Mouse (Mus musculus) left cerebral cortex, adult 11 months (tissue): ENCODE data around the gene Dnah17.

Experiments used
- DNase-seq: peaks from one replicate; pipeline ENCODE4 v3.0.0; 2022; ENCODE audit warnings: low spot score

The Dnah17 gene

GRCm38 (mm10) chr11:118021806-118022205, 108.6 kb downstream of the Dnah17 start:
- peak; percentile 53 for DNase-seq

GRCm38 (mm10) chr11:118018328-118018727, 112.1 kb downstream of the Dnah17 start:
- no peak for DNase-seq

- DNase-seq: no peak
Observed at GRCm38 (mm10) chr11:118015381-118016145, 114.9 kb downstream of the Dnah17 start.

GRCm38 (mm10) chr11:118014391-118014995, 115.9 kb downstream of the Dnah17 start:
- no peak for DNase-seq

- no peak for DNase-seq
Observed at GRCm38 (mm10) chr11:118013339-118013738, 117.1 kb downstream of the Dnah17 start.

DNA sequence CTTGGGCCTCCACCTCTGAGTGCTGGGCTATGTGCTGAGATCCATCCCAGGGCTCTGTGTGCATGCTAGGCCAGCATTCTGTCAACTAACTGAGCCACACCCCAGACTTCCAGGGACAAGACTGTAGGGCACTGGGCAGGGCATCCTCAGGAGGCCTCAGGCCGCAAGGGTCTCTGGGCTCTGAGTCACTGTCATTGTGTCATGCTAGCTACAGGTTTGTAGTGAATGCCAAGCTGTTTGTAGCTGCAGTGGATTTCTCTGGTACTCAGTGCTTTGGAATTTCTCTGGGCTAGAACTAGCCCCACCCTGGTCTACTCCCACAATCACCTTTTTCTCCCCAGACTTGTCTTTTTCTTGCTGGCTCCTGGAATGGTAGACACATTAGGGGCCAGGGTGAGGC, 117.8 kb downstream of the Dnah17 start:
- DNase-seq: no peak

DNA sequence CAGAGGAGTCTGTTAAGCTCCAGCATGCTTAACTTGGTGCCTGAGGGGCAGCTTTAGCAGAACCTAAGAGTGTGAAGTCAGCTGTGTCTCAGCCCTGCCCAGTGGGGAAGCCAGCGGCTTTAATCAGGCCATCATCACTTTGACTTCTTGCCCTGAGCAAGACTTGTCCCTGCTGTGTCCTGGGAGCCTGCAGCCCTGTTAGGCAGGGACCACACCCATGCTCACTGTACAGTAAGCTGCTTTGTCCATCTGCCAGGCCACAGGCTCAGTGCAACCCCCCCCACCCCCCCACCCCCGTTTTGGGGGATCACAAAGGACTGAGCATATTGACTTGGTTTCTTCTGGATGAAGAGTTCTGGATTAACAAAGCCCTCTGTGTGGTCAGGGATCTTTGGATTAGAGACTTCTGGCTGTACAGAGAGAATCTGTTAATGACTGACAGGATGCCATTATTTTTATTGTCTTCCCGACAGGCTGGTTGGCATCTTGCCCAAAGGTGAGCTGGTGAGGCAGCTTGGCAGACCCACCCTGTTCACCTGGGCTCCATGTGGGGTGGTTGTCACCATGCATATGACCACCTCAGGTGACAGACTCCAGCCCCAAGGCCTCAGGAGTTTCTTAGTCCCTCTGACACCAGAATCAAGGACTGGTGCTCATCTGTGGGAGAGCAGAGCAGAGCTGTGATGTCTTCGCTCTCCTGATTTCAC, 120.4 kb downstream of the Dnah17 start:
- DNase-seq: no peak

DNA sequence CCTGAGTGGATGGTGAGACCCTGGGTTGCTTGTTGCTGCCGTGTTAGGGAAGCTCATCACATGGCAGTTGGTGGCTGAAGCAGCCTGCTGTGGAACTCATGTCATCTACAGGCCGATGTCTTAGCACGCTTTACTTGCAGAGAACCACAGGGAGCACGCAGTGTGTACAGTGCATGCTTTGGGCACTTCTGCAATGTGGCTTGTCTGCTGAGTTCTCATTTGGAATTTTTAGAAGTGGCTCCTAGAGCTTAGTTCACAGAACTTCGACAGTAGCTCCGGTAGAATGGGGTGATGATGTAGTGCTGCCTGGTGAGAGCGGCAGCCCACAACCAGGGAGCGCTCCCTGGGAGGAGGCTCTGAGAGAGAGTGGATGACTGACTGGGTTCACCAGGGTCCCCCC, 121.6 kb downstream of the Dnah17 start:
- no peak for DNase-seq

GRCm38 (mm10) chr11:118008144-118008805, 122.2 kb downstream of the Dnah17 start:
- no peak for DNase-seq

DNA sequence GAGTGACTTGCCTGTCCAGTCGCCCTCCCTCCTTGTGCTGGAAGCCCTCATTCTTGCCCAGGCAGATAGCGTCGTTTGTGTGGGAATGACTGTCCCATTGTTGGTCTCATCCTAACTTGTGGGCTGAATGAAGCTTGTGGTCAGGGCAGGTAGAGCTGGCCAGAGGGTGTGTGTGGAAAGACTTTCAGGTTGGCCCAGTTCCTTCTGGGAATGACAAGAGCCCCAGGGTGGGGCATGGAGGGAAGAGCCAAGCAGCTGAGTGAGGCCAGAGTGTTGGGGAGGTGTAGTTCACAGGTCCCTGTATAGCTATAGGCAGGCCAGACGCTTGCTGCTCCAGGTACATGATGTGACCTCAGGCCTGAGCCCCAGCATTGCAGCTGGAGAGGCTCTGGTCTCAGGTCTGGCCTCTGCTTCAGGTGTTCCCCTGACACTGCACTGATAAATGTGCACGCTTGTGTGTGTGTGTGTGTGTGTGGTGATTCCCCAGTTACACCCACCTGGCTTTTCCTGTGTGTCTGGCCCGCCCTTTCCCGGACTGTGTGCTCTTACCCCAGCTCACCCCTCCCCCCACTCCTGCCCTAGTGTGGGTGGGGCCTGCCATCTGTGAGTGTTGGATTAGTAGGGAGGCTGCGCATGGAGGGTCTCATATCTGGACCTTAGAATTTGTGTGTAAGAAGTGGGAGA, 122.8 kb downstream of the Dnah17 start:
- DNase-seq: no peak

DNA sequence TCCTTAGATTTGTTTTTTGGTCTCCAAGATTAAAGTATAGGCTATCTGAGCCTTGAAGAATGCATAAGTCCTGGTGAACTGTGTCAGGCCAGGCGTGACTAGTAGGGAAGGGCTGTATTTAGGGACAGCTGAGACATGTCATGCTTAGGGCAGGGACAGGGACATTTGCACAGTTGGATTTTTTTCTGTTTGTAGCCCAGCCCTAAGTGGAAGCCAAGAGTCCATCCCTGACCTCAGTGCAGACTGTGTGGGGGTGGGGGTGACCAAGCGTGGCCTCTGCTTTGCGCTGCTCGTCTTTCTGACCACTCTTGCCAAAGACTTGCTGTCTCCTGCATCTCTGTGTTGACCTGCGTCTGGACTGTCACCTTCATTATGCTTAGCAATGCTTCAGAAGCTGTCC, 126.2 kb downstream of the Dnah17 start:
- DNase-seq: no peak

DNA sequence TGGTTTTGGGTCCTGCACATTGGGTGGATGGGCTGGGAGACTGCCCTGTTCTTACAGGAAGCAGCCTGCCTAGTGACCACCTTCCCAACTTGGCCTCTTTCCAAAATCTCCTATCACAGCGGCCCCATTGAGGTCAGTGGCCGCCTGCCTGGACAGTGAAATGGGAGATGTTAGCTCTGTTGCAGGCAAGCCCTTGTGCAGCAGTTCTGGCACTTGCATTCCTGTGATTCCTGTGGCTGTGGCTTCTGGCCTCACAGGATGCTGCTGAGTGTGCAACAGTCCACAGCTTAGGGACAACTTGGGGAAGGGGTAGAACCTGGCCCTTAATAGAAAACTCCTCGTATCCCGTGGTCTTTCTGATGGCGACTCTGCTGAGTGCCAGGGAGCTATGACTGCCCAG, 126.7 kb downstream of the Dnah17 start:
- DNase-seq: no peak

DNA sequence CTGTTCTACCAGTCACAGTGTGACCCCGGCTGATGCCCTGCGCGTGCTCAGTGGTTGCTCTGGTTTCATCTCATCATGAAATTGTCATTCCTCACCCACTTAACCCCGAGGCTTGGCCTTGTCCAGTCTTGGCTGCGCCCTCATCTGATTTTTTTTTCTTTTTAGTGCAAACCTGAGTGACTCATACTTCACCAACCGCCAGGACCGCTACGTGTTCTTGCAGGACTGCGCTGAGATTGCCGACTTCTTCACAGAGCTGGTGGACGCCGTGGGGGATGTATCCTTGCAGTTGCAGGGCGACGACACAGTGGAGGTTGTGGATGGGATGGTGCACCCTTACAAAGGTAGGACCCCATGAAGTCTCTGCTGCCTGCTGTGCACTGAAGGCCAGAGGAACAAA, 127.3 kb downstream of the Dnah17 start:
- no peak for DNase-seq

GRCm38 (mm10) chr11:118000565-118001215, 129.7 kb downstream of the Dnah17 start:
- DNase-seq: no peak

DNA sequence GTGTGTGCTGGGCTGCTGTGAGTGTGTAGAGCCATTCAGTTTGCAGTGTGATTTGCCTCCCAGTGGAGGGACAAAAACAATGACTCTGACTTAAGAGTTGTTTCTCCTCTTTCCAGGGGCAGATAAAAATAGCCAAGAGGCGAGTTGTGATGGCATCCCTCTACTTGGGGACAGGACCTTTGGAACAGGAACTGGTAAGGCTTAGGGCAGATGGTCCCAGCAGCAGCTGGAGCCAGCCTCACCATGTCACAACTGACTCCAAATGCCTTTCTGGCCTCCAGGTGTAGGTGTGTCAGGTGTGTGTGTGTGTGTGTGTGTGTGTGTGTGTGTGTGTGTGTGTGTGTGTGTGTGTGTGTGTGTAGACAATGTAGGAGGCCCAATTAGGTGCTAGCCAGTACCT, 130.4 kb downstream of the Dnah17 start:
- DNase-seq: no peak

DNA sequence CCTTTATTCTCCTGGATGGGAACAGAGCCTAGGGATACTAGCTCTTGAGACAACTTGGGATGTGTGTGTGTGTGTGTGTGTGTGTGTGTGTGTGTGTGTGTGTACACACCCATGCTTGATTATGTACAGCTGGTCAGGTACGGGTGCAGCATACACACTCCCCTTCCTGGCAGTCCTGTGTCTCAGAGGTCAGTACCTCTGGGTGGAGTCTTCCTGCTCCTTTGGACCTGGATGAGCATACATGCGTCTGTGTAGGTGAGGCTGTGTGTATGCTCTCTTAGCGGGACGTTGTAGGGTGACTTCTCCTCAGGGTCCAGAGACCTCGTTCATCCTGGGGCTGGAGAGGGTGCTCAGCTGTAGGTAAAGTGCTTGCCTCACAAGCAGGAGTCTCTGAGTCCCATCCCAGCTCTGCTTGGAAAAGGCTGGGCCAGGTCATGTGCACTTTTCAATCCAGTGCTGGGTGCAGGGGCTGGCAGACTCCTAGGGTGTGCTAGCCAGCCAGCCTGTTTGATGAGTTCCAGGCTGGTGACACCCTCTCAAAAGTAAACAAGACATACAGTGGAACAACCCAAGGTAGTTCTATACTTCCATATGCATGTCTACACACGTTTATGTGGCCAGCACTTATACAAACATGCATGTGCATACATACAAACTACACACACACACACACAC, 131.0 kb downstream of the Dnah17 start:
- DNase-seq: no peak

GRCm38 (mm10) chr11:117998356-117998755, 132.1 kb downstream of the Dnah17 start:
- DNase-seq: no peak

- no peak for DNase-seq
Observed at GRCm38 (mm10) chr11:117997085-117997484, 133.3 kb downstream of the Dnah17 start.

DNA sequence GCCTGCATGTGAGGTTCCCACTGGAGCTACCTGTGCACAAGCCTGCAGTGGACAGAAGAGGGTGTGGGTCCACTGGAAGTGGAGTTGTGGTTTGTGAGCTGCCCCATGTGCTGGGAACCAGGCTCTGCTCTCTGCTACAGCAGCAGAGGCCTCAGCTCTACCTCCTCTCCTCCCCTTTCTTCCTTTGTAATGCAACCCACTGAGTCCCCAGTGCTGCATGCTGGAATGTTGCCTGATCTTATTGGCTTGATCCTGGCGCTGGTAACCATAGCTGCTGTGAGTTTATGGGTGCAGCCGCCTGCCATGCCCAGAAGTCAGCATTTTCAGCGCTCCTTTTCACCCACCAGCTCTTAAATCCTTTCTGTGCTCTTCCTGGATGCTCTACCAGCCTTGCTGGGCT, 134.4 kb downstream of the Dnah17 start:
- no peak for DNase-seq

- no peak for DNase-seq
Observed at GRCm38 (mm10) chr11:117995661-117996060, 134.8 kb downstream of the Dnah17 start.

DNA sequence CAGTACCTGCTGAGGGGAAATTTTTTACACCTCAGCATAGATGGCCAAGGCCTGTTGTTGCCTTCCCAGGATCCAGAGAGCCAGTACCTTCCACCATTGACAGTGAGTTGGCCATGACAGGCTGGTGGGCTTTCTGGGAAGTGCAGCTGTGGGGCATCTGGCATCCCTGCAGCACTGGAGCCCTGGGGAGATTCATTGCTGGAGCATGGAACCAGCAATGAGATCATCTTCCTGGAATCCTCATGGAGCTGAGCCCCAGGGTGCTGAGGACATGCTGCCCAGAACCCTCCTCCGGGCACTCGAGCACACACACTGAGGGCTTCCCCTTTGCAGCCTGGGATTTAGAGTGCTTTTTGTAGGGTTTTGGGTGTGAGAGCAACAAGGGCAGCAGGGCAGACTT, 135.2 kb downstream of the Dnah17 start:
- no peak for DNase-seq
